Mouse (Mus musculus) stomach, embryonic 14.5 days (tissue): ENCODE results near the gene Cftr. TPM values are rescaled to one million over a fixed set of nuclear protein-coding genes. Genes with fewer than 3 reads are reported as not detected.

Experiments
- ATAC-seq: fragments of 200-750 bp; cut with Nextera tagmentation; 2 replicates; pipeline ENCODE4 v1.8.0; 2017; ENCODE audit warnings: low read depth, moderate TSS enrichment; ENCODE audit not compliant: insufficient number of reproducible peaks, insufficient read depth, low FRiP score
- H3K27ac ChIP-seq: fragments of 300-500 bp; sonication (generic); 2 replicates; pipeline ENCODE4 v1.5.1; 2014; ENCODE audit warnings: mild to moderate bottlenecking, low read length, moderate library complexity, mixed read lengths
- H3K27me3 ChIP-seq: fragments of 300-500 bp; sonication (generic); 2 replicates; pipeline ENCODE4 v1.6.1; 2014; ENCODE audit warnings: low read length, control low read depth, mixed read lengths; ENCODE audit not compliant: control insufficient read depth, insufficient read depth
- H3K36me3 ChIP-seq: fragments of 300-500 bp; sonication (generic); 2 replicates; pipeline ENCODE4 v1.6.1; 2014; ENCODE audit warnings: mild to moderate bottlenecking, control low read depth, low read length, moderate library complexity, mixed read lengths; ENCODE audit not compliant: control insufficient read depth, insufficient read depth
- H3K4me1 ChIP-seq: fragments of 300-500 bp; sonication (generic); 2 replicates; pipeline ENCODE4 v1.6.1; 2014; ENCODE audit warnings: low read length, control low read depth, mixed read lengths; ENCODE audit not compliant: control insufficient read depth, insufficient read depth
- H3K4me2 ChIP-seq: fragments of 300-500 bp; sonication (generic); replicated peaks from 2 replicates; pipeline ENCODE4 v1.6.1; 2014; ENCODE audit warnings: low read depth, low read length, control low read depth
- H3K4me3 ChIP-seq: fragments of 300-500 bp; sonication (generic); 2 replicates; pipeline ENCODE4 v1.5.1; 2014; ENCODE audit warnings: low read depth, low read length, control low read depth
- H3K9ac ChIP-seq: fragments of 300-500 bp; sonication (generic); replicated peaks from 2 replicates; pipeline ENCODE4 v1.6.1; 2014; ENCODE audit warnings: low read depth, mild to moderate bottlenecking, control low read depth, low read length, moderate library complexity, mixed read lengths
- H3K9me3 ChIP-seq: fragments of 300-500 bp; sonication (generic); 2 replicates; pipeline ENCODE4 v1.6.1; 2016; ENCODE audit warnings: low read depth, low read length, control low read depth; ENCODE audit not compliant: control insufficient read depth
- WGBS: fragments of 180-500 bp; shearing (Covaris S2); extraction: QIAGEN DNeasy Blood & Tissue Kit; methylation state at CpG from one replicate; pipeline ENCODE4 v1.1.7; 2014; 5-methylcytosine and 5-hydroxymethylcytosine counted together
- polyA plus RNA-seq: library from polyadenylated mRNA; unstranded; fragments of >200 nt; fragmentation: Nextera tagmentation; extraction: Ambion mirVana; gene quantifications from 2 replicates; pipeline ENCODE4 v1.2.1, GENCODE M21; 2014

Cftr gene
- polyA plus RNA-seq, 1 experiment from 2014 or later, result 4.8 TPM

DNA sequence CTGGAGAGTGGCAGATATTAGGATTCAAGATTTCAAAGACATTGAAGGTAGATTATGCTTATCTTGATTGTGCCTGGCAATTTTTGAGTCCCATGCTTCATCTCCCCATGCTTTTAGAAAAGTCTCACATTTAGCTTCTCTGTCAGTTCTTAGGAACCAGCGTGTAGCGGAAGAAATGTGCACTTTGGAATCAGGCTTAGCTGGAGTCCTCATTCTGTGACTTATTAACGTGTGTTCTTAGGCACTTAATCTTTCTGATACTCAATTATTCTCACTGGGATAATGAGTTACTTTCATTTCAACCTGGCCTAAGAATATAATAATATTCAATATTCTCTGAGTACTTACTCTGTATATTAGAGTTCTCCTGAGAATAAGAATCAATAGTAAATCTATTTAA is 10.2 kb downstream of the Cftr start:
- H3K9me3 ChIP-seq, result no peaks in the 10 kb centered on the region
- H3K4me2 ChIP-seq, result no peak overlapping the region
- H3K4me3 ChIP-seq, result no peak overlapping the region
- no peak for ATAC-seq
- H3K9ac ChIP-seq, result no peak overlapping the region
- no peaks in the 10 kb centered on the region for H3K27me3 ChIP-seq
- no peaks in the 10 kb centered on the region for H3K36me3 ChIP-seq
- WGBS, result 66% methylated on average over 3 of the region's 3 CpGs
- no peaks in the 10 kb centered on the region for H3K4me1 ChIP-seq
- H3K27ac ChIP-seq, result no peak overlapping the region

GRCm38 (mm10) chr6:18182903-18183302 is 12.4 kb downstream of the Cftr start:
- Histone ChIP-seq H3K27me3 (no peaks in the 10 kb centered on the region), H3K4me3 (no peak overlapping the region), H3K27ac (no peak overlapping the region), H3K36me3 (no peaks in the 10 kb centered on the region), H3K4me1 (no peaks in the 10 kb centered on the region), H3K9me3 (no peaks in the 10 kb centered on the region), H3K9ac (no peak overlapping the region), H3K4me2 (no peak overlapping the region)
- no peak for ATAC-seq

- no peak for ATAC-seq
- 51% methylated on average over 1 of the region's 1 CpGs for WGBS
- H3K27me3 ChIP-seq, result no peaks in the 10 kb centered on the region
These were observed 50.2 kb downstream of the Cftr start for GRCm38 (mm10) chr6:18220691-18221090.

DNA sequence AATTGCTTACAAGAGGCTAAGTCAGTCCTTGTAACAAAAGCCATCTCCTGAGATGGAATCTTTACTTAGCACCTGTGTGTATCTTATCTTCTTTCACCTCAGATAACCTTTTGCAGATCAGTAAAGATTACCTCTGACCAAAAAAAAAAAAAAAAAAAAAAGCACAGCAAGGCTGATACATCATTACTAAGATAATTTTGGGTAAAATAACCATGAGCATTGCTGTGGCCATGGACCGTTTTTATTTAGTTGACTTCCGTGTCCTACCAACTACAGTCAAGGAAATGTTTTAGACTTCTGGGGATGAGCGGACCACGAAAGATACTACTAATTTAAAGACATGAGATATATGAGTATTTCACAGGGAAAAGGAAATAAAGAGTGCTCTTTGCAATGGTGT is 52.7 kb downstream of the Cftr start:
- Histone ChIP-seq H3K9ac (no peak overlapping the region), H3K4me2 (no peak overlapping the region), H3K9me3 (no peaks in the 10 kb centered on the region), H3K27ac (no peak overlapping the region), H3K36me3 (no peaks in the 10 kb centered on the region), H3K4me1 (no peaks in the 10 kb centered on the region), H3K4me3 (no peak overlapping the region), H3K27me3 (no peaks in the 10 kb centered on the region)
- 91% methylated on average over 4 of the region's 4 CpGs for WGBS
- ATAC-seq, result no peak

More at GRCm38 (mm10) chr6:18220691-18221090, 50.2 kb downstream of the Cftr start:
- Histone ChIP-seq H3K36me3 (no peaks in the 10 kb centered on the region), H3K9ac (no peak overlapping the region), H3K4me1 (no peaks in the 10 kb centered on the region), H3K4me3 (no peak overlapping the region), H3K9me3 (no peaks in the 10 kb centered on the region), H3K4me2 (no peak overlapping the region), H3K27ac (no peak overlapping the region)

DNA sequence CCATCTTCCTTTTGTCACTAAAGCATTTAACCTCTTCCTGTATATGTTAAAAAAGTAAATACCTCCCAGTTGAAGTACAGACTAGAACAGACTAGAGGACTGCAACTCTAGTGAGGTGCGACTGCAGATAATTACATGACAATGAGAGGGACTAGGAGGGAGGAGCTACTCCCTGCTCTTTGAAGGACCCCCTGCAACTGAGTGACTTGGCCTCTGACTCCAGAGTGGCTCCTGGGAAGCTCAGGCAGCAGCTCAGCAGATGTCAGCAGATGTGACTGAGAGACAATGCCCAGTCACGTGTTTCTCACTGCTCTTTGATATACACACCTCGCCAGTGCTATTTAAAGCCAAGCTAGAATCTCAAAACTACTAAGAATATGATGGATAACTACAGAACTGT is 54.7 kb downstream of the Cftr start:
- Histone ChIP-seq H3K4me2 (no peak overlapping the region), H3K9me3 (no peaks in the 10 kb centered on the region), H3K4me3 (no peak overlapping the region), H3K4me1 (no peaks in the 10 kb centered on the region), H3K9ac (no peak overlapping the region), H3K36me3 (no peaks in the 10 kb centered on the region), H3K27ac (no peak overlapping the region), H3K27me3 (no peaks in the 10 kb centered on the region)
- 25% methylated on average over 3 of the region's 3 CpGs for WGBS
- ATAC-seq, result no peak

DNA sequence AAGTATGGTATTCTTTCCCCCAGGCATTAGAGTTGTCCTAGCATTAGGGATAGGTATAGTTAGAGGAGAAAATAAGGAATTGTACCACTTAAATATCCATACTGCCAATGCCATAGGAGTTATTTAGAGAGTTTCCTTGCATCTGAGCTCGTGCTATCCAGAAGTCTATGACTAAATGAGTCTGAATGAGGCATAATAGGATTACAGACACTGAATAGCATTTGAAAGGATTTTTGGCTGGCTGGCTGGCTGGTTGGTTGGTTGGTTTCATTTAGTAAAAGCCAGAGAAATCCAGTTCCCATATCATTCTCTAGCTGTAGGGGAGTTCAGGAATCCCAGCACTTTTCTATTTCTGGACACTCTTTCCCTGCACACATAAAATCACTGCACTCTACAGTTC is 76.0 kb downstream of the Cftr start:
- Histone ChIP-seq H3K27me3 (no peaks in the 10 kb centered on the region), H3K9me3 (no peaks in the 10 kb centered on the region), H3K27ac (no peak overlapping the region), H3K36me3 (no peaks in the 10 kb centered on the region), H3K4me1 (no peaks in the 10 kb centered on the region), H3K4me3 (no peak overlapping the region), H3K9ac (no peak overlapping the region), H3K4me2 (no peak overlapping the region)
- WGBS, result 55% methylated on average over 1 of the region's 1 CpGs
- no peak for ATAC-seq

- ATAC-seq, result peak; percentile 84
- Histone ChIP-seq H3K27ac (no peak overlapping the region), H3K4me2 (no peak overlapping the region)
These were observed 77.5 kb downstream of the Cftr start for GRCm38 (mm10) chr6:18247891-18248463.

DNA sequence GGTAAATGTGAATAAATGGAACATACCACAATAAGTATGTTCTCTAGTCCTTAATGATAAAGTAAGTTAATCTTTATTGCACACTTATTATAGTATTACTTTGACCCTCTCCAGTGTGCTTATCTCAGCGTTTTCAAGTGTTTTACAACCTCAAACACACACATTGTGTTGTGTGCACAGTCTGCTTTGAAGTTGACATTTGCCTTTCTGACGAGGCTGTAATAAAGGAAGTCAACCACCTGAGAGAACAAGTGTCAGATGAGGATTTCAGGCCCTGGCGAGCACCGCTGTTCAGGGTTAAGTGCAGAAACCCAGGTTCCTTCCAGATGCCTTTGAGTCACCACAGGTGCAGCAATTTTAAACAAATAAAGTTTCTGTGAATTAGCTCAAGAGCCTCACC is 78.0 kb downstream of the Cftr start:
- no peak overlapping the region for H3K4me3 ChIP-seq
- no peaks in the 10 kb centered on the region for H3K9me3 ChIP-seq
- H3K9ac ChIP-seq, result no peak overlapping the region
- H3K36me3 ChIP-seq, result no peaks in the 10 kb centered on the region
- 36% methylated on average over 4 of the region's 4 CpGs for WGBS
- H3K4me2 ChIP-seq, result no peak overlapping the region
- no peaks in the 10 kb centered on the region for H3K27me3 ChIP-seq
- H3K27ac ChIP-seq, result no peak overlapping the region
- no peaks in the 10 kb centered on the region for H3K4me1 ChIP-seq
- ATAC-seq, result peak; percentile 90

More at GRCm38 (mm10) chr6:18247891-18248463, 77.5 kb downstream of the Cftr start:
- WGBS, result 65% methylated on average over 2 of the region's 2 CpGs
- Histone ChIP-seq H3K27me3 (no peaks in the 10 kb centered on the region), H3K4me3 (no peak overlapping the region), H3K9me3 (no peaks in the 10 kb centered on the region), H3K9ac (no peak overlapping the region), H3K4me1 (no peaks in the 10 kb centered on the region), H3K36me3 (no peaks in the 10 kb centered on the region)

- no peaks in the 10 kb centered on the region for H3K9me3 ChIP-seq
- no peaks in the 10 kb centered on the region for H3K36me3 ChIP-seq
- H3K27ac ChIP-seq, result no peak overlapping the region
- no peaks in the 10 kb centered on the region for H3K27me3 ChIP-seq
- no peak overlapping the region for H3K4me2 ChIP-seq
- H3K9ac ChIP-seq, result no peak overlapping the region
- no peak for ATAC-seq
- H3K4me3 ChIP-seq, result no peak overlapping the region
- 50% methylated on average over 5 of the region's 5 CpGs for WGBS
- no peaks in the 10 kb centered on the region for H3K4me1 ChIP-seq
These were observed 84.1 kb downstream of the Cftr start for GRCm38 (mm10) chr6:18254586-18254985.
